Comparison of ENCODE assay signal across 14 mouse cellular contexts in the genomic region with DNA sequence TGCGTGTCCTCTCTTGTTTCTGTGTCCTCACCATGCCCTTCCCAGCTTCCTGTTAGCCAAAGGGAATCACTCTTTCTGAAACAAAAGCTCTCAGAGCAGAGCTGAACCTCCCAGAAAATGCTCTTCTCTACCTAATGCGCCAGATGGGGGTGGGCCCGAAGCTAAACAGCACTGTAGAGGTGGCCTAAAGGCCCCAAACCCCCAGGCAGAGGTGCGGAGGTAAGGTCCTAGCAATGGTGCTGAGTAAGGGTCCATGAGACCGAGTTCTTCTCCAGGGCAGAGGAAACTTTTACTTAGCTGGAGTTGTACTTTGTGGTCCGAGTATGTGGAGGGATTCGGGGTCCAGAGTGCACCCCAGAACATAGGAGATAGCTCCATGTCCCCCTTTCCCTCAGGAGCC. TPM values are rescaled to one million over a fixed set of nuclear protein-coding genes. Genes with fewer than 3 reads are reported as not detected.
DNase-seq lines count a peak whose midpoint lies in the region.
"Not testable (repeated sequence)": the region's sequence is repeated elsewhere in the genome, so short reads cannot be mapped to it uniquely, and the experiment has no call there.
"Had no signal": no experiment of that assay in that cellular context is flagged by ENCODE, and none has a peak within 500 bp of the region (broad histone marks: within the 10 kb centered on the region; RNA-seq: fewer than 3 reads in every experiment).

No protein-coding gene starts in this region.

- intact Hi-C loops in gastrocnemius, postnatal 36 days (cut with DNase I): not testable (repeated sequence)

- peak; percentile 5 for DNase-seq in adrenal gland, postnatal 14 days
- peak; percentile 2 to 20 for DNase-seq in cerebellum, postnatal 4 days (ENCODE audit: low spot score in 2 of 2)
- DNase-seq in gastrocnemius, postnatal 36 days: peak; percentile 3 to 30
- peak; percentile 2 for DNase-seq in kidney, postnatal 10 days
- peak; percentile 4 for DNase-seq in ovary, postnatal 36 days (ENCODE audit: low spot score)
- DNase-seq in spleen, postnatal 4 days (ENCODE audit: low spot score in 2 of 2): peak; percentile 22 to 70
- peak; percentile 1 for DNase-seq in thymus, postnatal 25 days

RNA-seq across cellular contexts. Expression of gene Gm3453, which starts 8.2 kb away (rescaled TPM):
- total RNA-seq in adrenal gland, postnatal 14 days (2021): not detected in 2 replicates
- total RNA-seq in gastrocnemius, postnatal 36 days (2021): not detected
- total RNA-seq: adrenal gland, postnatal 25 days; heart, adult 8-10 months; heart, postnatal 4 days; layer of hippocampus, adult 2 months; layer of hippocampus, postnatal 25 days; liver, adult 2 months; MEL had no signal

RNA-seq across cellular contexts. Expression of gene Gm3248, which starts 25.6 kb away (rescaled TPM):
- total RNA-seq in adrenal gland, postnatal 14 days (2021): 0.30 and 0.59 TPM in 2 replicates
- total RNA-seq in gastrocnemius, postnatal 36 days (2021): under 1 TPM in 1 of 2 experiments, not detected in 1; 0.18 TPM
- total RNA-seq: adrenal gland, postnatal 25 days; MEL had no signal

Comparison
In these comparisons a context has a peak if more than half of its experiments do, and no peak if none do; other contexts are left out.
1. Peak in every context shown above with its lines: DNase-seq.